Mouse (Mus musculus) cerebellum, adult 2 months (tissue): ENCODE measurements around the gene Gnb5.

Source experiments
- CTCF ChIP-seq: fragments of 200-500 bp; IDR thresholded peaks from 2 replicates; pipeline ENCODE4 v1.5.1; 2011; ENCODE audit warnings: low read depth, mild to moderate bottlenecking, control low read depth, low read length, moderate library complexity, borderline replicate concordance; ENCODE audit not compliant: insufficient read depth
- POLR2A ChIP-seq: fragments of 200-500 bp; IDR thresholded peaks from 2 replicates; pipeline ENCODE4 v1.6.1; 2011; ENCODE audit warnings: low read length, control low read depth, borderline replicate concordance; ENCODE audit not compliant: insufficient read depth

GRCm38 (mm10) chr9:75274486-75274885 lies 31.6 kb upstream of the Gnb5 start:
- TF ChIP-seq POLR2A (no peak), CTCF (no peak)
